In genomic region chr6:70853371-70853770, GRCm38 (mm10) we compare ENCODE assay signal across 30 mouse cellular contexts.
"Had no signal": no experiment of that assay in that cellular context is flagged by ENCODE, and none has a peak within 500 bp of the region (broad histone marks: within the 10 kb centered on the region; RNA-seq: fewer than 3 reads in every experiment).

No protein-coding gene starts in this region.

- DNase-seq: left cerebral cortex, postnatal 4 days; liver, embryonic 13.5 days; lung, adult 18-20 months; lung, adult 2 months; lung, embryonic 14.5 days; lung, postnatal 10 days; lung, postnatal 14 days; lung, postnatal 36 days; lung, postnatal 4 days; midbrain, embryonic 14.5 days had no signal

- H3K9ac ChIP-seq: limb, embryonic 12.5 days; limb, embryonic 13.5 days; limb, embryonic 15.5 days; liver, embryonic 12.5 days; liver, embryonic 13.5 days; liver, embryonic 14.5 days; liver, embryonic 15.5 days; lung, embryonic 14.5 days; lung, embryonic 15.5 days; midbrain, embryonic 12.5 days; midbrain, embryonic 13.5 days; midbrain, embryonic 15.5 days; neural tube, embryonic 12.5 days had no signal

- H3K9me3 ChIP-seq: limb, embryonic 10.5 days; limb, embryonic 12.5 days; limb, embryonic 13.5 days; limb, embryonic 15.5 days; liver, embryonic 12.5 days; liver, embryonic 13.5 days; liver, embryonic 15.5 days; lung, embryonic 15.5 days; megakaryocyte, embryonic 14.5 days; midbrain, embryonic 10.5 days; midbrain, embryonic 12.5 days; midbrain, embryonic 13.5 days; midbrain, embryonic 15.5 days; neural tube, embryonic 12.5 days had no signal

- ATAC-seq: liver, embryonic 12.5 days; lung, postnatal 0 days; midbrain, embryonic 13.5 days; midbrain, embryonic 15.5 days; midbrain, embryonic 16.5 days had no signal

- H3K36me3 ChIP-seq: lung, embryonic 15.5 days; midbrain, embryonic 15.5 days had no signal

- H3K27me3 ChIP-seq: limb, embryonic 12.5 days; limb, embryonic 13.5 days; limb, embryonic 15.5 days; liver, embryonic 12.5 days; liver, embryonic 13.5 days; liver, embryonic 15.5 days; lung, embryonic 15.5 days; megakaryocyte, embryonic 14.5 days; midbrain, embryonic 12.5 days; midbrain, embryonic 13.5 days; midbrain, embryonic 15.5 days; neural tube, embryonic 12.5 days had no signal

- H3K27ac ChIP-seq: left cerebral cortex, adult 2 months; limb, embryonic 10.5 days; limb, embryonic 12.5 days; limb, embryonic 13.5 days; limb, embryonic 15.5 days; liver, embryonic 12.5 days; liver, embryonic 13.5 days; liver, embryonic 14.5 days; liver, embryonic 15.5 days; lung, embryonic 15.5 days; macrophage; midbrain, embryonic 10.5 days; midbrain, embryonic 12.5 days; midbrain, embryonic 13.5 days; midbrain, embryonic 15.5 days; neural tube, embryonic 12.5 days had no signal

- H3K4me2 ChIP-seq: limb, embryonic 12.5 days; limb, embryonic 13.5 days; limb, embryonic 15.5 days; liver, embryonic 12.5 days; liver, embryonic 13.5 days; liver, embryonic 15.5 days; lung, embryonic 14.5 days; lung, embryonic 15.5 days; midbrain, embryonic 11.5 days; midbrain, embryonic 12.5 days; midbrain, embryonic 13.5 days; midbrain, embryonic 15.5 days; neural tube, embryonic 12.5 days had no signal

- H3K4me3 ChIP-seq: left cerebral cortex, adult 2 months; limb, embryonic 10.5 days; limb, embryonic 12.5 days; limb, embryonic 13.5 days; limb, embryonic 15.5 days; liver, embryonic 12.5 days; liver, embryonic 13.5 days; liver, embryonic 15.5 days; lung, embryonic 15.5 days; megakaryocyte, embryonic 14.5 days; midbrain, embryonic 10.5 days; midbrain, embryonic 12.5 days; midbrain, embryonic 13.5 days; midbrain, embryonic 15.5 days; myocyte; neural tube, embryonic 12.5 days had no signal

- H3K4me1 ChIP-seq: limb, embryonic 15.5 days; midbrain, embryonic 10.5 days; midbrain, embryonic 12.5 days; midbrain, embryonic 15.5 days; neural tube, embryonic 12.5 days had no signal
